Mouse (Mus musculus) A20 (cell line): ENCODE measurements at regions not wholly inside any gene's neighbourhood (a gene's known extent, or its start where the extent isn't known, plus 50 kb on each side); places are given as distances from the start of the nearest gene placed in this dataset.

Experiments
- DNase-seq: peaks from one replicate; pipeline ENCODE4 v3.0.0-alpha.2; 2011; ENCODE audit warnings: low read depth, low spot score

DNA sequence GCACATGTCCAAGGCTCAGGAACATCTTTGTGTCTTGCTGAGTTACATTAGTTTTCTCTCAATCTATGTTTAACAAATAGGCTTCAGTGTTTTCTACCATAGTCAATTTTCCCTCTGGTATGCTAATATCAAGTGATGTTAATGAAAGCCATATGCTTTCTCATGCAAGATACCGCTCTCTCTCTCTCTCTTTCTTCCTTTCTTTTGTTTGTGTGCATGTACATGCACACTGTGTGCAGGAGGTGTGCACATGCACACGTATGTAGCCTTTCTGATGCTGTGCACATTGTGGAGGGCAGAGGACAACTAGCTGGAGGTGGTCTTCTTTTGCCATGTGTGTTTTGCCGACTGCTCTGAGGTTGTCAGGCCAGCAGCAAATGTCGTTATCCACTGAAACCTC is 69.0 kb upstream of the Klf12 start:
- no peak for DNase-seq

DNA sequence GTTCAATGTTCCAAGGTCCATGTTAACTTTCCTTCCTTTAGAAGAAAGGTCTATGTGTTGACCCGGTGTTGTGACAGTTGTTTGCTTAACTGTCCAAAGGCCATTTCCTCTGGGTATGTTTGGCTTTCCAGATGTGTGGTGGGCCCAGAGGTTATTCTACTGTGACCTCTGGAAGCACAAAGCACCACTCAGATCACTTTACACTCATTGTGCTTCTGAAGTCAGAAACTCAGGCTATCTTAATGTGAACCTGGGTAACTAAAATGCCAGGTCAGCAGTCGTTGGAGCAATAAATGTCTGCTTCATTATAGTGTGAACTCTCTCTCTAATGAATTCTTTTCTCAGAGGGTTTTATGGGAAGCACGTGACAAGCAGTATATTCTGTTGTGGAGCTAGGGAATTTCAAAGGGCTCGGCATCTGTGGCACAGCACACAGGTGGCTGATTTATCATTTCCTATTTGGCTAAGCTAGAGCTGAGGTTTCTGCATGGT is 68.5 kb upstream of the Klf12 start:
- DNase-seq = no peak

DNA sequence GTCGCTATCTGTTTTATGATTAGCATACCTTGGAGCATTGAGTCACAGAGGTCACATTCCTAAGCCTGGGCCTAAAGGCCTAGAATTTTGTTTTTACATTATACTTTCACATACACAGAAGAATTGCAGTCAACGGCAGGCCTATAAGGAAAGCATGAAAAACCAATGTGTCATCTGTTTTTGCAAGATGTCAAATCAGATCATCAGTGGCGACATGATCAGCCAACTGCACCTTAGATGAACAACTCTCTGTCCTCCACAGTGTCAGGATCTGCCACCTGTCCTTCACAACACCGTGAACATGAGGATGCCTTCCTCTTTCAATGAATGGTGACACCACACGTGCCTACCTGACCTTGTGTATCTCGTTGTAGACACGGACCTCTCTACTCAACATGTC is 66.5 kb upstream of the Klf12 start:
- no peak for DNase-seq

DNA sequence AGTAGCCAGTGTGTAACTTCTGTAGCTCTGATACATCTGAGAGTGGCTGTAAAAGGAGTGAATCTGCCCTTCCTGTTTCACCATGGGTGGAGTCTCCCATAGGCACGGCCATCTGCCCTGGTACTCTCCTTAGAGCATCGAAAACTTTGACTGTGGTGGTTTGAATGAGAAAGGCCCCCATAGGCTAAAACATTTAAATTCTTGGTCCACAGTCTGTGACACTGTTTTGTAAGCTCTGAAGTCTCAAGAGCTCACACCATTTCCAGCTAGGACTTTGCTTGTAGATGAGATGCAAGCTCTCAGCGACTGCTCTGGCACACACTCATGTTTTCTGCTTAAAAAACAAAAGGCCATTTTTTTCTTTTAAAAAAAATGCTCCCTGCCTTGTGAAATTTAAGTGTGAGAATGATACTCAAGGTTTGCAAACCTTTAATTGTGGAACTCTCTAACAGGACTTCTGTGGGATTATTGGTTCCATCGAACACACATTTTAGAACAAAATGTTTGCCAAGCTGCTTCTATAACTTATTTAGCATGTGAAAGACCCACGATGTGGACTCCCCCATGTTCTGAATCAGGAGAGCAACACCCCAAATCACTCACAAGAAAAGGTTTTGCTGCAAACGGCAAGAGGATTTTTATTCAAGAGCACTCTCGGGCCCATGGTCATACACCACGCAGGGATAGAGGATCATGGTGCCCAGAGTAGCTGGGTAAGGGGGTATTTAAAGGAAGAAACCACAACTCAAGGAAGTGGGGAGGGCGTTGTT is 65.7 kb upstream of the Klf12 start:
- no peak for DNase-seq

DNA sequence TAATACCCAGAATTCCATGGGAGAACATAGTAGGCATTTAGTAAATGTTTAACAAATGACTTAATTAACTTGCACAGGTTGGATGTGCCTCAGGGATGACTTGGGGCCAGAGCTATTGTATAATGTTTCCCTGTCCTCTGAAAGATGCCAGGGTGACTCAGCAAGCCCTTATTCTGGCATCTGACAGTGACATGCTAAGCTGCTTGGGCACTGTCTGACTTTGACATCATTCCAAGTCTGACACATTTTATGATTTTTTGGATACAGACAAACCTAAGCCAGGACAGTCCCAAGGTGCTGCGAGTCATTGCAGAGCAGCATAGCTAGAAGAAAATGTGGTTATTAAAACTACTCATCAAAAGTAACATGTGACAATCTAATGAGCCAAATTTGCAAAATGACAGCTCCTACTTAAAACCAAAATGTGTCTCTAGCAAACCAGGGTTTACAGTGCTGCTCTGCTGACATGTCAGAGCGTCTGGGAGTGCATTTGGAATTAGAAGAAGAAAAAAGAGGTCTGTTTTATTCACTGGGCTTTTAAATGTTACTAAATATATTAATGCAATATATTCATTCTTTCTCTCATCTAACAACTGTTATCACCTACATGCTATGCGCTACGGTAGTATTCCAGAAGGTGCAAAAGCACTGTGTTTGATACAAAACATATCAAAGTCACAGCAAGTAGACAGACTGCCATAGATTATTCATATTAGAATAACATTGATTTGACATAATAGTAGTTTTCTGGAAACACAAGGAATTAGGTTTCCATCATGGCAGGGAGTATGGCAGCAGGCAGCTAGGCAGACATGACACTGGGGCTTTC is 64.1 kb upstream of the Klf12 start:
- DNase-seq = no peak

DNA sequence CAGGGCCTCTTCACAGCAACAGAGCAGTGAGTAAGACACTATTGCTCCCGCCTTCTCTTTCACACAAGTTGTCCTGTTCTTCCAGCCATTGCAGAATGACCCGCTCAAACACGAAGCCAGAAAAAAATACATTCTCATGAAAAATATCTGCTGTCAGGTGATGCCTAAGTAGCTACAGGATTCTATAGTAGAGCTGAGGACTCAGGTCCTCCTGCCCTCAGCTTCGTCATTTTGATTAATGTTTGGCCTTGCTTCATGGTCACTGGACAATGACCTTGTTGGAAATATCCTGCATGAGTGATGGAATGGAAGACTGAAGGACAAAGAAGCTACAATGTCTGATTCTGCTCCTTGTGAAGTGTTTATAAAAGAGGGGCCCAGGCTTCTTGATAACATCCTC is 52.4 kb upstream of the Klf12 start:
- DNase-seq = no peak
